Mouse (Mus musculus): Measurements from ENCODE around the gene Pank1. TPM values are rescaled to one million over a fixed set of nuclear protein-coding genes. Genes with fewer than 3 reads are reported as not detected.
A peak's percentile ranks its signal among the peaks of the same experiment; 100 is the strongest.

Gene Pank1
- total RNA-seq, 2 experiments from 2014 or later, result 38.0 to 41.1 TPM

DNA sequence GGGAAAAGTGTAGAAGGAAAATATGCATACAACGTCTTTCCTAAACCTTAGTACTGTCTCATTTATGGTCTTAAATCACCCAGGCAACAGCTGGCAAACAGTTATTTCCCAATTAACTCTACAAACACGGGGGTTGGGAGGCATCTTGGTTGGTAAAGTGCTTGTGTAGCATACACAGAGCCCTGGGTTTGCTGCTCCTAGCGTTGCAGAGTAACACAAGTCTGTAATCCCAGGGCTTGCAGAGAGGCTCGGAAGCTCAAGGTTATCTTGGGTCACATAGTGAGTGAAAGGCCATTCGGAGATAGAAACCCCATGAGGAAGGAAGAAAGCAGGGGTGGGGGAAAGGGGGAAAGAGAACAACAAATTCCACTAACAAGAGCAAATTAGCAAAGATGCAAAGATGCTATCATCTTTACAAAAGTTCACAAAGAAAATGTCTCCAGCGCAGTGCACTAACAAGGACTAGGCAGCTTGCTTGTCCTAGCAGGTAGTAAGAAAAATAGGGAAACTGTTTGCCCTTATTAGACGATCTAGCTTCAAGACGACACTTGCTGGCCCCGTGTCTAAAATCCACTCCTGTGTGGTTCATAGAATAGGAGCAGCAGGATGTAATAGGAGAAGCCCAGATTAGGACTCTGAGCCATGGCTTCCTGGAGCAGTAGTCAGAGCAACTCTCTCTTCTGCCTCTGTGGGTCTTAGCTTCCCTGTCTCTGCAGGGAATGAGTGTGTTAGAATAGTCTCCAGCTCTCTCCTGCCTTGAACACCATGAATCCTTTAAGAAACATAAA, 37.3 kb downstream of the Pank1 start:
- no peak for DNase-seq
- intact Hi-C loops (cut with DNase I), result no loop called here

GRCm38 (mm10) chr19:34838624-34839023, 40.6 kb downstream of the Pank1 start:
- intact Hi-C loops (cut with DNase I), result no loop called here
- no peak for DNase-seq

DNA sequence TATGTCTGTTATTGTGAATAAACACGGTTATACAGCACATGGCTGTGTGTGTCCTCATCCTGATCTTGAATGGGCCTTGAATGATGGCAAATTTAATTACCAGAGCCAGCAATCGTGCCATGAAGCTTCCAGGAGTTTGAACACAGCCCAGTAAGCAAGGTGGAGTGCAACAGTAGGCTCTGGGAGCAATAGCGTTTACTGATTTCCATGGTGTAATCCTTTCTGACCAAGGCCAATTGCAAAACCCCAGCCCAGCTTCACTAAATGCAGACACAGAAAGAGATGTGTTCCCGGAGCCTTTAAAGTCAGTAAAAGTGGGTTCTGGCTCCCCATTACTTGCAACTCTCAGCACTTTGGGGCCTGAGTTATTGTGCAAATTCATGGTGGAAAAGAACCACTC, 47.6 kb downstream of the Pank1 start:
- DNase-seq, result no peak
- intact Hi-C loops (cut with DNase I), result no loop called here

DNA sequence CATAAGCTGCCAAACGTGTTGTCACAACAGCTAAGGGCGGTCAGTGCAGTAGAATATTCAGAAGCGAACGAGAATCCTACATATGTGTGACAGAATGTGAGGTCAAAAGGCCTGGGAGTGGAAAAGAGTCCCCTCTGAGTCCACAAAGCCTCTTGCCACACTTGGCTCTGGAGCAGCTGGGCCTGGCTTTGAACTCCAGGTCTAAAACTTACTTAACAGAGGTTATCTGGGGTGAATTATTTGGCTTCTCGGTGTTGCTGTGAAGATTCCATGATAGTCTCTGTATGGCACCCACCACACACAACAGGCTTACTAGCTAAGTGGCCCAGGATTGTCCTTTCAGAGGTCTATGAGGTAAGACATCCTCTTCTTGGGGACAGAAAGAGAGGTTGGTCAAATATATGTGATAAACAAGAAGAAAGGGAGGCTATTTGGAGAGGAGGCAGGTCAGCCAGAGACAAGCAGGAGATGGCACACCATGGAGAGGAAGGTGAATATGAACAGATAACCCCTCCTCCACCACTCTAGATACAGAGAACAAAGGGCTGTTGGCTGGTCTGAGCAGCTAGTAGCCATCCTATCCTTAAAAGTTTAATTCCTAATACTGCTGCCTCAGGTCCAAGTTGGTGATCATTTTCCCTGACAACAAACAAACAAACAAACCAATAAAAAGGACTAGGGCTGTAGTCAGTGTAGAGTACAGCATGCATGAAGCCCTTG, 51.2 kb downstream of the Pank1 start:
- intact Hi-C loops (cut with DNase I), result loop anchor here (2.0 kb wide), 2 partner anchors 51 to 93 kb away; partner anchors contain the start of gene Pank1
- DNase-seq, result no peak

DNA sequence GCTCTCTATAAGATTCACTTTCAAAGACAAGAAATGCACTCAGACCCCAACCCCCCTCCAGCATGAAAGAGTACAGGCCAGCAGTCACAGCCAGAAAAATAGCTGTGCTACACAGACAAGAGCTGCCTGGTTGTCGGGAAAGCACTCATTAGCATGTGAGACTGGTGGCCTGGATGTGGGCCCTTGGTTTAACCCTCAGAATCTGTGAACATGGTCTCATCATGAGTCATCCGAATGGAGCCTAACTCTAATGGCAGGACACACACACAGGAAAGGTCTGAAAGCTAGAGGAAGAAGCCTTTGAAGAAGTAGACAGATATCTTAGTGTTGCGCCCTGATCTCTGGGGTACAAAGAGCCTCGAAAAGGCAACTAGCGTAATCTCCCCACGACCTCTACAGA, 51.8 kb downstream of the Pank1 start:
- DNase-seq, result no peak
- intact Hi-C loops (cut with DNase I), result loop anchor here (2.0 kb wide), 2 partner anchors 51 to 93 kb away; partner anchors contain the start of gene Pank1

- intact Hi-C loops (cut with DNase I), result loop anchor here (2.0 kb wide), 2 partner anchors 53 to 95 kb away; partner anchors contain the start of gene Pank1
- peak; percentile 39 to 43 for DNase-seq
Observed at GRCm38 (mm10) chr19:34825946-34826655, 53.2 kb downstream of the Pank1 start.

DNA sequence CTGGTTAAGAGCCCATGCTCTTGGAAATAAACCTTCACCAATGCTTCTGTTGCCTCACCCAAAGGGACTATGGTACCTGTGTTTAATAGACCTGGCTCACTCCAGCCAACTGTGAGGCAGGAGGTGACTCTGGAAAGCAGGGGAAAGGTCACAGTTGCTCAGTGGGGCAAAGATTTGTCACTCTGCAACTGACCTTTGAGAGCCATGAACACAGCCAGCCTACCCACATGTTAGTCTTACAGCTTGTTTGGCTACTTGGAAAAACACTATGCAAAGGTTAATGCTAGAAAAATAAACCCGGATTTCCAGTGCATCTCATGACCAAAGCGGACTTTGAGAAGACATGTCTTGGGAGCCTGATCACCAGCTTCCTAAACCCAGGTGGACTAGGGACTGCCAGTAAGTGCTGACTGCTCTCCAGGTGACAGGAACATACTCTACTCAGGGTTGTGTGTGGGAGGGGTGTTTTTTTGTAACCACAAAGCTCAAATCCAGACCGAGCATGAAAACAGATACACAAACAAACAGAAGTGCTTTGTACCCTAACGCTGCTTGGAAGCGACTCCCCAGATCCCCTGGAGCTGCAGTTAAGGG, 59.6 kb downstream of the Pank1 start:
- no peak for DNase-seq
- intact Hi-C loops (cut with DNase I), result no loop called here

GRCm38 (mm10) chr19:34815371-34815770, 63.9 kb downstream of the Pank1 start:
- no peak for DNase-seq
- intact Hi-C loops (cut with DNase I), result no loop called here

DNA sequence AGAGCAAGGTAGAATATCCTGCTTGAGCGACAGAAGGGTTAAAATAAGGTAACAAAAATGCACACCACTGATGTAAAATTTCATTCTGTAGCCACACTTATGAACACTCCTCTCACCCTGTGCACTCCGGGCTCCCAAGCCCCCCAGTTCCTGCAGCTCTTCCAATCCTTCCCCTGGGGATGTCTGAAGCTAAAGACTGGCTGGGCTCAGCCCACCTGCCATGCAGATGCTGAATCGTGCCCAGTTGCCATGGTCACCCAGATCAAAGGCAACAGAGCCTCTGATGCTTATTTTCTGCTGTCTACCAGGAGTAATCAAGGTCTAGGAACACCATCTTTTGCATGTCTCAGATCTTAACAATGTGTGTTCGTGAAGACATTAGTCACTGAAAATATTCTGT, 64.6 kb downstream of the Pank1 start:
- DNase-seq, result no peak
- intact Hi-C loops (cut with DNase I), result no loop called here

- intact Hi-C loops (cut with DNase I), result no loop called here
- DNase-seq, result no peak
Observed at GRCm38 (mm10) chr19:34813961-34814360, 65.3 kb downstream of the Pank1 start.

GRCm38 (mm10) chr19:34813533-34813932, 65.7 kb downstream of the Pank1 start:
- DNase-seq, result no peak
- intact Hi-C loops (cut with DNase I), result no loop called here

- intact Hi-C loops (cut with DNase I), result no loop called here
Observed at GRCm38 (mm10) chr19:34812711-34813110, 66.5 kb downstream of the Pank1 start.

GRCm38 (mm10) chr19:34807173-34807572, 72.1 kb downstream of the Pank1 start:
- intact Hi-C loops (cut with DNase I), result no loop called here
- DNase-seq, result no peak

More at GRCm38 (mm10) chr19:34812711-34813110, 66.5 kb downstream of the Pank1 start:
- no peak for DNase-seq

DNA sequence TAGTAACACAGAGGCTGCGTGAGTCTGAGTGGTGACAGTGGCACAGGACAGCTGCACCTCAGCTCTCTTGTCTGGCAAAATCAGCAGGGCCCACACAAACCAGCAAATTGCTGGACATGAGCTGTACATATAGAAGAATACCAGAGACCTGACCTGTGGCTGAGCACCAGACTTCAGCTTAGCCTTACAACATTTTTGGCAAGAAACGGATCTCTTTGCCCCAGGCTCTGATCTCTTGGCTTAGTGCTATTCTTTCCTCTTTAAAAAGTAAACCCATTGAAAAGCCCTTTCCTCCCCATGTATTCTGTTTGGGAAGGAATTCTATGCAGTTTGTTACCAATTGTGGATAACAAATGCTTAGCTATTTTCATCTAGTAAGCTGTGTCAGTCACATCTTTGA, 74.2 kb downstream of the Pank1 start:
- intact Hi-C loops (cut with DNase I), result no loop called here
- no peak for DNase-seq

DNA sequence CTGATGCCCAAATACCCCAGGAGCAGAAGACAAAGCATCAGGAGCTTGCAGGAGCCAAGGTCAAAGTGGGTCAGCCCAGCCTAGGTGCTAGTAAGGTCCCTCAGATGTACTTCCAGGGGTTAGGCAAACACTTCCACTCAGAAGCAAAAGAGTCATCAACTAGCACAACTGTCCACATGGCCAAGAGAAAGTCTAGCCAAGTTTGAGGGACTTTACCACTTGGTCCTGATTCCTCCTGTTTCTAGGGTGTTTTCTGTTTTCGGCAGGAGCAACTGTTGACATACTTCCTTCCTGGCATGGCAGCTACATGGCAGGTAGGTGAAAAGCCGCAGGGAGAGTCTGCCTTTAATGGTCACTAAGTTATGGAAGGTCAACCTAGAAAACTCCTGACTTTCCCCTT, 74.7 kb downstream of the Pank1 start:
- intact Hi-C loops (cut with DNase I), result no loop called here
- no peak for DNase-seq

DNA sequence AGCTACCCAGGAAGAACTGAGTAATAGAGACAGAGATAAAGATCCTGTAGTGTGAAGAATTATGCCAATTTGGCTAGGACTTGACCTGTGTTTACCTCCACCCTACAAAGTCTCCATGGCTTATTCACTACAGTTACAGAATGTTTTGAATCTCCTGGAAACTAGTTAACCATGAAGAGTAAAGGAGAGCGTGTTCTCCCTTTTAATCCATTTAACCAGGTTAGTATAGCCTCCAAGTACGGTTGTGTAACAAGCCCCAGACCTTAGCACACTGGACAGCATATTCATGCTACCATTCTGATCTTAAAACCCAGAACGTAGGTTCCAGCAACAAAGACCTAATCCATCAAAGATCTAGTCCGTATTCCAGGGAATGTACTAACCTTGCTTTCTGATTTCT, 75.9 kb downstream of the Pank1 start:
- intact Hi-C loops (cut with DNase I), result no loop called here
- DNase-seq, result no peak

DNA sequence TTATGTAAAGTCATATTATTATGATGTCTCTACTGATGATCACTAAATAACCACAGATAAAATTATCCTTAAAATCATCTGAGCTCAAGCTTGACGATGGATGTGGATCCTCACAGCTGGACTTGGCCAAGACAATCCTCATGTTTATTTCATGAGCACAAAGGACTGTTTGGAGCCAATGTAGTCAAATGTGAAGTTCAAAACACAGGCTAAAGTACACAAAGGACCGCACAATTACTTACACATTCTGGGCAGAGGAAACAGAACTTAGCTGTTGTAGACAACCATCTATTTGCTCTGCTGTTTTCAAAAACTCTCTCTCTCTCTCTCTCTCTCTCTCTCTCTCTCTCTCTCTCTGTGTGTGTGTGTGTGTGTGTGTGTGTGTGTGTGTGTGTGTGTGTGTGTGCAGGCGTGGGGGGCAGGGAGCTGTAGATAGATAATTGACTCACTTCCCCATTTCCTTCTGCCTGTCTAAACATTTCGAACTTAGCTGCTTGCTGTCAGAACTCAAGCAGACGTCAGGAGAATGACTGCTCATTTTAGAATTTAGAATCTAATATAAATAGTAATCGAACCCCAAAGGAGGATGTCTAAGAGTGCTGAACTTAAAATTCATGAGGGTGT, 79.5 kb downstream of the Pank1 start:
- intact Hi-C loops (cut with DNase I), result no loop called here
- no peak for DNase-seq

DNA sequence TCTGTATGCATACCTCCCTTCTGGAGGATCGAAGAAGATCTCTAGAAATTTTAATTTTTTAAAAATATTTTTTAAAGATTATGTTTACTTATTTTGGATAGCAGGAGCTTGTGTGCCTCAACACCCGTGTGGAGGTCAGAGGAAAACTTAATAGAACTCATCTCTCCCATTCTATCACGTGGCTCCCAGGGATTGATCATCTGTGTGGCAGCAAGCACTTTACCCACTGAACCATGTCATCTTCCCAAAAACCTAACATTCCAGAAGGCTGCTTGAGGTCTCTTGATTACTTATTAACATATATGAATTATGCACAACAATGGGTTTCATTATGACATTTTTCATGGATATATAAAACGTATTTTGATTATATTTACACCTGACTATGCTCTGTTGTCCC, 82.9 kb downstream of the Pank1 start:
- intact Hi-C loops (cut with DNase I), result no loop called here
- DNase-seq, result no peak

- DNase-seq, result no peak
- intact Hi-C loops (cut with DNase I), result no loop called here
Observed at GRCm38 (mm10) chr19:34782491-34782890, 96.8 kb downstream of the Pank1 start.

DNA sequence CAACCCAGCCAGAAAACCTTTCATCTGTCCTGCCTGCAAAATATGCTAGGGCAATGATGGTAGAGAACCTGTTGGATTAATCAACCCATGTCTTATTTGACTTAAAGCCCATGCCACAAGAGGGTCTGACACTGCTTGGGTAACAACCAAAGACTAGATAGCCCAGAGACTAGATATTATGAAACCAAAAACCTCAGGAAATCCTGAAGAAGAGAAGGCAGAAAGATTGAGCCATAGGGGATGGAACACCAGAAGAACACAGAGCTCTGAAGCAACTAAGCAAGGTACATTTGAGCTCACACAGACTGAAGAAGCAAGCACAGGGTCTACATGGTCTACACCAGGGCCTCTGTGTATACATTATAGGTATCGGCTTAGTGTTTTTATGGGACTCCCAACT, 100.3 kb downstream of the Pank1 start:
- intact Hi-C loops (cut with DNase I), result loop anchor here (10.0 kb wide), 1 partner anchor 224 kb away; the partner anchor contains the start of gene Ifit2

More for the DNA sequence above, 100.3 kb downstream of the Pank1 start:
- DNase-seq, result no peak

All from heart, postnatal 14 days (tissue).